8 mouse cellular contexts compared by ENCODE assay signal in genomic region chr9:101033761-101034447, GRCm38 (mm10). TPM values are rescaled to one million over a fixed set of nuclear protein-coding genes. Genes with fewer than 3 reads are reported as not detected.
DNase-seq lines count a peak whose midpoint lies in the region; ATAC-seq and TF ChIP-seq lines count a peak whose summit lies in the region.

No protein-coding gene starts in this region.

- H3K27me3 ChIP-seq in CH12.LX (replicated peaks), result no peaks in the 10 kb centered on the region
- H3K27me3 ChIP-seq in embryonic facial prominence, embryonic 15.5 days, result no peaks in the 10 kb centered on the region
- no peaks in the 10 kb centered on the region for H3K27me3 ChIP-seq in intestine, embryonic 16.5 days (replicated peaks; ENCODE audit: control insufficient read depth, insufficient read depth, low read length)

- no peak for ATAC-seq in embryonic facial prominence, embryonic 15.5 days (ENCODE audit: insufficient number of reproducible peaks, low FRiP score, low TSS enrichment, low read depth)
- peak; percentile 31 for ATAC-seq in intestine, embryonic 16.5 days

- no peak for TF ChIP-seq RAD21 in CH12.LX (IDR thresholded peaks at IDR 0.05; ENCODE audit: low read depth, low read length)

- peak overlapping the region; percentile 49 for H3K9ac ChIP-seq in CH12.LX (ENCODE audit: insufficient read depth, low read depth)
- H3K9ac ChIP-seq in embryonic facial prominence, embryonic 15.5 days, result peak overlapping the region; percentile 65
- peak overlapping the region; percentile 78 for H3K9ac ChIP-seq in intestine, embryonic 16.5 days (ENCODE audit: low read depth, low read length)

- dilution Hi-C loops in CH12.LX (cut with MboI; ENCODE audit: extremely low pct_ligation_motif_present, extremely low pct_unique_long_range_greater_than_20kb, low sequenced_read_pairs), result no loop called here

- H3K4me1 ChIP-seq in CH12.LX (ENCODE audit: control insufficient read depth in 1 of 2, insufficient read depth in 2 of 2), result peaks cover 7 to 26% of the 10 kb centered on the region in 2 experiments; a peak in 3 of 4 replicates
- H3K4me1 ChIP-seq in embryonic facial prominence, embryonic 15.5 days, result peaks cover 10% of the 10 kb centered on the region; the same call in 1 of the 2 replicates
- H3K4me1 ChIP-seq in intestine, embryonic 16.5 days (ENCODE audit: control insufficient read depth, insufficient read depth, low read length), result peaks cover 6% of the 10 kb centered on the region; the same call in 1 of the 2 replicates

- TF ChIP-seq EP300 in CH12.LX (IDR thresholded peaks at IDR 0.05; ENCODE audit: low read length), result no peak

- WGBS in embryonic facial prominence, embryonic 15.5 days, result 2% methylated on average over 14 of the region's 14 CpGs
- 1% methylated on average over 14 of the region's 14 CpGs for WGBS in intestine, embryonic 16.5 days

- peak overlapping the region; percentile 48 for H3K4me2 ChIP-seq in CH12.LX (ENCODE audit: insufficient read depth, low read depth, poor library complexity, severe bottlenecking)
- peak overlapping the region; percentile 61 for H3K4me2 ChIP-seq in embryonic facial prominence, embryonic 15.5 days (replicated peaks)
- peak overlapping the region; percentile 63 for H3K4me2 ChIP-seq in intestine, embryonic 16.5 days (ENCODE audit: low read depth, low read length)

- no peaks in the 10 kb centered on the region for H3K9me3 ChIP-seq in CH12.LX (replicated peaks; ENCODE audit: low read length)
- H3K9me3 ChIP-seq in embryonic facial prominence, embryonic 15.5 days (replicated peaks), result no peaks in the 10 kb centered on the region
- H3K9me3 ChIP-seq in intestine, embryonic 16.5 days (ENCODE audit: control insufficient read depth, low read length), result no peaks in the 10 kb centered on the region

- no peak for TF ChIP-seq CTCF in CH12.LX (conservative IDR thresholded peaks at IDR 0.05 in 1 of 2, IDR thresholded peaks at IDR 0.05 in 1 of 2; ENCODE audit: low read depth in 2 of 2, low read length in 2 of 2)

- peak overlapping the region; percentile 50 to 63 (median 58) for H3K4me3 ChIP-seq in CH12.LX (replicated peaks in 1 of 3; ENCODE audit: low read depth in 2 of 3, low read length in 2 of 3, poor library complexity in 1 of 3)
- peak overlapping the region; percentile 64 for H3K4me3 ChIP-seq in embryonic facial prominence, embryonic 15.5 days (replicated peaks)
- H3K4me3 ChIP-seq in intestine, embryonic 16.5 days (ENCODE audit: low read length), result peak overlapping the region; percentile 61

- H3K27ac ChIP-seq in CH12.LX (ENCODE audit: insufficient read depth, low read depth), result no peak overlapping the region
- H3K27ac ChIP-seq in embryonic facial prominence, embryonic 15.5 days (replicated peaks), result peak overlapping the region; percentile 99
- peak overlapping the region; percentile 95 for H3K27ac ChIP-seq in intestine, embryonic 16.5 days (ENCODE audit: low read length)

- H3K79me2 ChIP-seq in CH12.LX (replicated peaks; ENCODE audit: control insufficient read depth, extremely low read depth, insufficient read depth, poor library complexity, severe bottlenecking), result no peaks in the 10 kb centered on the region

- in situ Hi-C loops in CH12.LX (cut with MboI; ENCODE audit: low pct_ligation_motif_present, low pct_unique_long_range_greater_than_20kb, low sequenced_read_pairs), result no loop called here

- peaks cover 0 to 11% of the 10 kb centered on the region in 2 experiments for H3K36me3 ChIP-seq in CH12.LX (replicated peaks in 1 of 2; ENCODE audit: control insufficient read depth in 1 of 2, insufficient read depth in 1 of 2, low read length in 1 of 2)
- H3K36me3 ChIP-seq in embryonic facial prominence, embryonic 15.5 days, result peaks cover 7% of the 10 kb centered on the region; the same call in 1 of the 2 replicates
- H3K36me3 ChIP-seq in intestine, embryonic 16.5 days (ENCODE audit: control insufficient read depth, insufficient read depth, low read length), result no peaks in the 10 kb centered on the region

- no peak for TF ChIP-seq POLR2A in CH12.LX (IDR thresholded peaks at IDR 0.05; ENCODE audit: low read depth, low read length)

- peak; percentile 16 for DNase-seq in embryo, embryonic 10 days (ENCODE audit: low spot score)
- DNase-seq in embryo, embryonic 10.5 days (ENCODE audit: low spot score), result no peak
- no peak for DNase-seq in CH12.LX (ENCODE audit: extremely low read depth)
- DNase-seq in neural tube, embryonic 10.5 days (ENCODE audit: extremely low spot score, low spot score), result peak; percentile 24
- no peak for DNase-seq in ovary, postnatal 14 days (ENCODE audit: low spot score)
- DNase-seq in layer of hippocampus, adult 18-20 months (ENCODE audit: low spot score in 2 of 2), result no peak

TF ChIP-seq in CH12.LX, 34 proteins besides CTCF, POLR2A, EP300 and RAD21:
- TF ChIP-seq USF1 (IDR thresholded peaks at IDR 0.05; ENCODE audit: low read depth, low read length) (no peak), ZC3H11A (IDR thresholded peaks at IDR 0.05; ENCODE audit: low read depth, low read length) (no peak), TCF12 (IDR thresholded peaks at IDR 0.05; ENCODE audit: low read depth, low read length) (no peak), CHD2 (IDR thresholded peaks at IDR 0.05; ENCODE audit: low read length) (no peak), MEF2A (IDR thresholded peaks at IDR 0.05; ENCODE audit: borderline replicate concordance, low read depth, low read length) (no peak)

RNA-seq across cellular contexts. Expression of gene Pccb, which starts 0.8 kb away (rescaled TPM):
- 17.3 and 18.7 TPM in 2 replicates for total RNA-seq in CH12.LX (2012; rRNA removed)
- 17.7 and 18.4 TPM in 2 replicates for total RNA-seq in CH12.LX (2014; rRNA removed)
- polyA plus RNA-seq in CH12.LX (2012; ENCODE audit: insufficient read length, low read depth), result 26.3 and 31.6 TPM in 2 replicates
- polyA plus RNA-seq in embryonic facial prominence, embryonic 15.5 days (2015; fragmentation: Nextera tagmentation; extraction: Ambion mirVana), result 24.7 and 24.9 TPM in 2 replicates
- polyA plus RNA-seq in intestine, embryonic 16.5 days (2015; fragmentation: Nextera tagmentation; extraction: Ambion mirVana), result 29.8 and 30.9 TPM in 2 replicates
- total RNA-seq in layer of hippocampus, adult 18-20 months (2021), result 10 to 100 TPM; 43.3 to 43.9 TPM

RNA-seq across cellular contexts. Expression of gene Msl2, which starts 40.0 kb away (rescaled TPM):
- total RNA-seq in CH12.LX (2012; rRNA removed) (15.5 and 18.6 TPM in 2 replicates), CH12.LX (2014; rRNA removed) (18.7 and 19.7 TPM in 2 replicates)
- 26.1 and 30.8 TPM in 2 replicates for polyA plus RNA-seq in CH12.LX (2012; ENCODE audit: insufficient read length, low read depth)
- 5.3 and 5.9 TPM in 2 replicates for polyA plus RNA-seq in embryonic facial prominence, embryonic 15.5 days (2015; fragmentation: Nextera tagmentation; extraction: Ambion mirVana)
- polyA plus RNA-seq in intestine, embryonic 16.5 days (2015; fragmentation: Nextera tagmentation; extraction: Ambion mirVana), result 2.6 TPM in 2 replicates
- 10 to 100 TPM; 65.9 to 66.4 TPM for total RNA-seq in layer of hippocampus, adult 18-20 months (2021)

Comparison
In these comparisons a context has a peak if more than half of its experiments do, and no peak if none do; other contexts are left out.
1. DNase-seq: peak in embryo, embryonic 10 days (single experiment) and neural tube, embryonic 10.5 days (single experiment); none in embryo, embryonic 10.5 days (single experiment), CH12.LX (single experiment), ovary, postnatal 14 days (single experiment) and layer of hippocampus, adult 18-20 months (0 of 2).
2. Peak in every context shown above with its lines, with median percentiles within 50 percentile points of each other: H3K4me2 ChIP-seq, H3K4me3 ChIP-seq and H3K9ac ChIP-seq.